Mouse (Mus musculus): ENCODE measurements around the gene Pi4k2a.
A peak's percentile ranks its signal among the peaks of the same experiment; 100 is the strongest.

Gene Pi4k2a

DNA sequence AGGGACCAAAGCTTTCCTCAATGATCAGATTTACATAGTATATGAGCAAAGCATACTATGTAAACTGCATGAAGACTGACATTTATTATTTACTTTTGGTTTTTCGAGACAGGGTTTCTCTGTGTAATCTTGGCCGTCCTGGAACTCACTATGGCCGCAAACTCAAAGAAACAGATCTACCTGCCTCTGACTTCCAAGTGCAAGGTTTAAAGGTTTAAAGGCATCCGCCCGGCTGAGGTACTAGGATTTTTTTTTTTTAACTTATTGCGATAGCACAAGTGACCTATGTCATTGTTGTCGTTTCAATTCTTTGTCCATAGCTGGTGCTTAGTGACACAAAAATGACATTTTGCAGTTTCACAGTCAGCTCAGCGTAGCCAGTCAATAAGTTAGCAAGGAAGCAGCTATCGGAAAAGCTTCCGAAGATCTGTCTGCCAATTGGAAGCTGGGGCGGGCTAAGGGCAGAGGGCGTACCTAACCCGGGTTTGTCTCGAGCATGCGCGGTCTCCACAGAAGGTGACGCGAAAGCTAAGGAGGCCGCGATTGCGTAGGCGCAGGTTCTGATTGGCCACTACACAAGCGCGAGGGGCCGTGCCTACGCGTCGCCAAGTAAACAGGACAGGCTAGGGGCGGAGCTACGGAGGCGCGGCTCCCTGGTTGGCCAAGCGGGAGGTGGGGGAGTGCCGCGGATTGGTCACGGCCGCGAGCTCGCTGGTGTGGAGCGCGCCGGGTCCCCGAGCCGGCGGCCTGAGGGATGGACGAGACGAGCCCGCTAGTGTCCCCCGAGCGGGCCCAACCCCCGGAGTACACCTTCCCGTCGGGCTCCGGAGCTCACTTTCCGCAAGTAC, at the start of gene Pi4k2a:
TSS of gene Pi4k2a (plus strand) at position 723 of the 848 bp plus-strand sequence.
- DNase-seq, result peak; percentile 97 to 99

DNA sequence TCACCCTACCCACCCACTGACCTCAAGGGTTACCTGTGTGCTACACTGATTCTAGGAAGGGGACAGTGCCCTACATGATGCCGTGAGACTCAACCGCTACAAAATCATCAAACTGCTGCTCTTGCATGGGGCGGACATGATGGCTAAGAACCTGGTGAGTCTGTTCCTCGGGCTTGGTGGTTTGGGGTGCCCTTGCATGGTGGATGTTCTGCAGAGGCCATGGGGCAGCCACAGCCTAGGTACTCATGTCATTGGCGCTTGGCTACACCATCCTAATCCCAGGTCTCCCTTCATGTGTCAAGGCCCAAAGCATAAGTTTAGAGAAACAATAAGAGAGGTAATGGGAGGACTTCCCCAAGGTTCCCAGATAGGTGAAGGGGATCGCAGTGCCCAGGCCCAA, 46.3 kb upstream of the Pi4k2a start:
- DNase-seq, result no peak

DNA sequence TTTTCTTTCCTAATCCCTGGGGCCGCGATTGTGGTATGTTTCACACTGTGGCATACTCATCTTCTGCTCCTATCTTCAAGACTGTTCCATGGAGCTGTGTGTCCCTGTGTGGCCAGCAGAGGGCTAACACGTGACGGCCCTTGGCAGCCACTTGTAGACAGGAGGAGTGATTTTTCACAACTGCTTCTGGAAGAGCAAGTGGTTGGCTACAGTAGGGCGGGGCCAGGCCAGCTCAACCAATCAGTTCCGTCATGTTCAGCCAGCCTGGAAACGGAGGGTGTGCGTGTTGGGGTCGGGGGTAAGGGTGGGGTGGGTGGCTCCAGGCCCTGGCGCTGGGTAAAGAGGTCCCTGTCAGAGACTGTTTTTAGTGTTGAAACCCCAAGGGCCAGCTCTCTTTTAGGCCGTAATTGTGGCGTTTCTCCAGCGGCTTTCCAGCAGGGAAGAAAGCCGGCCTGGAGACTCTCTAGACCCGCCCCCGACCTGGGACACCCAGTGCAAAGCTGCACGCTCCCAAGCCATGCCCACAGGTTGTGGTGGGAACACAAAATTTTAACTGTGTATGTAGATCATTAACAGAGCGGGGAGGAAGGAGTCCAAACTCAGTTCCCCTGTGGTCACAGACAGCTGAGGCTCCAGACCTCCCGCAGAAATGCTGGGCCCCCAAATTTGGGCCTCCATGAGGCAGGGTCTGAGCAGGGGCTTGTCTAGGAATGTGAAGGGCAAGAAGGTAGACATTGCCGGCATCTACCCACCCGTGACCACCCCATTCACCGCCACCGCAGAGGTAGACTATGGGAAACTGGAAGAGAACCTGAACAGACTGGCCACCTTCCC, 44.8 kb upstream of the Pi4k2a start, which contains the start of gene Hoga1:
TSS of gene Hoga1 (plus strand) at position 342 of the 834 bp plus-strand sequence.
- DNase-seq, result peak; percentile 55 to 62

DNA sequence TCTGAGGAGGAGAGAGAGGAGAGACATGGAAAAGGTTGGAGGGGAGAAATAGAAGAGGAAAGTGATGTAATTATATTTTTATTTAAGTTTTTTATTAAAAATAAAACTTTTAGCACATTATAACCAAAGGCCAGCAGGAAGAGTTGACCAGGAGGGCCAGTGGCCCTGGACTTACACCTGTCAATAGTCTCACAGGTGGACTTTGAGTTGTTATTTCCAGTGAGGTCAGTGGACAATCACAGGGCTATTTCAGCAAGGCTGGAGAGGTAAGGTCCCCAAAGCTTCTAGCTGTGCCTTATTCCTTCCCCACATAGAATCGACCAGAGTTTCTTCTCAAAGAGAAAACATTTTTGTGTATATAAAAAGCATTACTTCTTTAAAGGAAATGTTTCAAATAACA, 40.0 kb upstream of the Pi4k2a start:
- no peak for DNase-seq

DNA sequence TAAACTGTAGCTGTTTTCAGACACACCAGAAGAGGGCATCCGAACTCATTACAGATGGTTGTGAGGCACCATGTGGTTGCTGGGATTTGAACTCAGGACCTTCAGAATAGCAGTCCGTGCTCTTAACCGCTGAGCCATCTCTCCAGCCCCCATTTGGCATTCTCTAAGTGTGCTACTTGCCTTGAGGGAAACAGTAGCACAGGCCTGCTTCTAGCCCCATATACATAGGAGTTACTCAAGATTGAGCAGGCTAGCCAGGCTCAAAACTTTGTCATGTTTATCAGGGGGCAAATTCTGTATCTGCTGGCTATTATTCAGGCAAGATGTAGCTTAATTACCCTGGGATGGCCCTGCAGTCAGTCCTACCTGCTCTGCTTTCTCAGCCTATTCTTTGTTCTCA, 38.9 kb upstream of the Pi4k2a start:
- no peak for DNase-seq

DNA sequence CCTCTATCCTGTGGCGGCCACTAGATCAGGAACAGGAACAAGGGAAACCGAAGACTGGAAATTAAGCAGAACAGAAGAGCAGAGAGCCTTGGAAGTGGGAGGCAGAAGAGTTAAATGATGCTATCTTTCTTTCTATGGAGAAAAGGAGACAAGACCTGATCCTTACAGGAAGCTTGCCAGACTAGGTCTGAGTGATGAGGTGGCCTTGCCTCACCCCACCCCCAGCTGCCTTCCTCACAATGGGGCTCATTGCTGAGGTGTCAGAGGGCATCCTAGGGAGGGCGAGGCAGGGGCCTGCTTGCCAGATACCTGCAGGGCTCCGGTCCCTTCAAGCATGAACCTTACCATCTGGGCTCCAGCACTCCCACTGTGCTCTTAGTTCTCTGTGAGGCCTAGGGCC, 38.3 kb upstream of the Pi4k2a start, which contains the start of gene 4933411K16Rik:
TSS of gene 4933411K16Rik (plus strand) at position 301 of the 400 bp plus-strand sequence.
- no peak for DNase-seq

DNA sequence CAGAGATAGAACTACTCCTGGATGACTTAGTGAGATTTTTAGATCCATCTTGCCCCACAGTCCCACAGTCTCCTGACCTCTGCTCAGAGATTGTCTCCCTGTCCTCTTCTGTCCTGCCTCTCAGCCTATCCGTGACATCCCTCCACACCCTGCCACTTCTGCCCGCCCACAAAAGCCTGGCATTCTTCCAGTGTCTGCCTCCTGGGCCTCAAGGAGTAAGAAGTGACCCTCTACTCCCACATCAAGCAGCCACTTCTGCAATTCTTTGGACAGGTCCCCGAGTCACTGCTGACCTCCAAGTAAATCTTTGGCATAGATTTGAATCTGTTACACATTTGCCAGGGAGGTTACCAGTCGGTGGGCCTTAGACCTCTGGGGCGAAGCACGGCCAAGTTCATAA, 36.0 kb upstream of the Pi4k2a start:
- no peak for DNase-seq

DNA sequence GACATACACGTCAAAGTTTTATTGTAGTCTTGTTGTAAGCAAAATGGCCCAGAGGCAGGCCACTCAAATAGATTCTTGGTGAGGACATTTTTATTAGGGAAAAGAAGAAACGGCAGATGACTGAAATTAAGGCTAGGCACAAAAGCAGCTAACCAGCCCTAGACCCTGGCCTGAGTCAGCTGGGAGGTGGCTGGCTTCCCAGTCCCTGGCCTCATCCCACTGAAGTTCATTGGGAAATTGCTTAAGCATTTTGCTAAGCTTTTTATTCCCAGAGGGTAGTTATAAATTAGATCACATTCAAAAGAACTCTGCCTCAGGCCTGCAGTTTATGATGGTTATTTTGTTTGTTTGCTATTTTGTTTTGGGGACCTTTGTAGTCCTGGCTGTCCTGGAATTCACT, 34.4 kb upstream of the Pi4k2a start:
- no peak for DNase-seq

DNA sequence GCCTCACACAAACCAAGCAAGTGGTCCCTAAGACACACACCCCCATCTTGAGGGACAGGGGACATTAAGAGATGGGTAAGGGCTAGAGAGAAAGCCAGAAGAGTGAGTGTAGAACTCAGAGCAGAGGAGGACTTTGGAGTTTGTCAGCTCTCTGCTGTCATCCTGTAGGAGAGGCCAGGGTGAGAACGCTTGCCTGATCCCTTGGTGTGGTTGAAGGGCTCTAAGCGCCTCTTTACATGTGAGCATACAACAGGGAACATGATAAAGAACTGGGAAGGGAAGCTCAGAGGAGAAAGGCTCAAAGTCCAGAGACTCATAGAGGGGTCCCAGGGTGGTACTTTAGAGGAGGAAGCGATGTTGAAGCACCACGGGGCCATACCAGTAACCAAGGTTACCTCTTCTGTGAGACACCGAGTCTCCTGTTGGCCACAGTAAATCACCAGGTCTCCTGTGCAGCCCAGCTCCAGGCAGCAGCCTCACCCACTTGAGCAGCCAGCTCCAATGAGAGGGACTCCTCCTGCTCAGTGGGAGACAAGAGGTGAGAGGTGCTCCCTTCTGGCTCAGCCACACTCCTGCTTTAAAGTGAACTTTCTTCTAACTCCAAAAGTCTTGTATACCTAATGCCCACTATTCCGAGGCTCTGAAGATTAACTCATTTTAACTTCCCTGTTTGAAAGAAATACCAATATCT, 33.4 kb upstream of the Pi4k2a start:
- DNase-seq, result no peak

DNA sequence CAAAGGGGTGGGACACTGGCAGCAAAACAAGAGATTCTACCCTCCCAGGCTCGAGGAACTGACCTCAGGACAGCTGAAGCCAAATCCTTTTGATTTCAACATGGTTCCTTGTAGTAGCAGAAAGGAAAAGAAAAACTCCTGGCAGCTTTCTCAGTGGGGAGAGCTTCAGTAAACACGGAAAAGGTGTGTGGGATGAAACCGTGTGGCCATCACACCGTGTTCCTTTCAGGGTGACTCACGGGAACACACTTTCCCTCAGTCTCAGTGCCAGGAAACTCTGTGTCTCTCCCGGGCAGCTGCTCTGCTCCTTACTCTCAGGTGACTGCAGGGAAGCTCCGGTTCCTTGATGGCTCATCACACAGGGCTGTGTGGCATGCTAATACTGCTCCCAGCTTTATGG, 31.8 kb upstream of the Pi4k2a start:
- DNase-seq, result no peak

DNA sequence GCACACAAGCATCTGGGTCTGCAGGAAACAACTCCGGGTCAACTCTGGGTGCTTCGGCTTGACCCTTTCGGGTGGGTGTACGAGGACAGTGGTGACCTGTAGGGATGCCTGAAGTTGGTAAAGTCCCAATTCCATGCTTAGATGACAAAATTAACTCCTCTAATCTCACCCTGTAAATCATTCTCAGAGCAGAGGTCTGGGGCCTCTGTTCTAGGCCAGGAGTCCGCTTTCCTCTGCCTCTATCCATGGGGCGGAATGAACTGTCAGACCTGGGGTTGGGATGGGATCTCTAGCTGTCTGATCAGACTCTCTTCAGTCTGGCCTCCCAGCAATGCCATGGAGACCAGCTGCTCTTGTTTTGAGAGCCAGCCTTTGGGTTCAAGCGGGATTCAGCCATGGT, 28.8 kb upstream of the Pi4k2a start:
- DNase-seq, result no peak

DNA sequence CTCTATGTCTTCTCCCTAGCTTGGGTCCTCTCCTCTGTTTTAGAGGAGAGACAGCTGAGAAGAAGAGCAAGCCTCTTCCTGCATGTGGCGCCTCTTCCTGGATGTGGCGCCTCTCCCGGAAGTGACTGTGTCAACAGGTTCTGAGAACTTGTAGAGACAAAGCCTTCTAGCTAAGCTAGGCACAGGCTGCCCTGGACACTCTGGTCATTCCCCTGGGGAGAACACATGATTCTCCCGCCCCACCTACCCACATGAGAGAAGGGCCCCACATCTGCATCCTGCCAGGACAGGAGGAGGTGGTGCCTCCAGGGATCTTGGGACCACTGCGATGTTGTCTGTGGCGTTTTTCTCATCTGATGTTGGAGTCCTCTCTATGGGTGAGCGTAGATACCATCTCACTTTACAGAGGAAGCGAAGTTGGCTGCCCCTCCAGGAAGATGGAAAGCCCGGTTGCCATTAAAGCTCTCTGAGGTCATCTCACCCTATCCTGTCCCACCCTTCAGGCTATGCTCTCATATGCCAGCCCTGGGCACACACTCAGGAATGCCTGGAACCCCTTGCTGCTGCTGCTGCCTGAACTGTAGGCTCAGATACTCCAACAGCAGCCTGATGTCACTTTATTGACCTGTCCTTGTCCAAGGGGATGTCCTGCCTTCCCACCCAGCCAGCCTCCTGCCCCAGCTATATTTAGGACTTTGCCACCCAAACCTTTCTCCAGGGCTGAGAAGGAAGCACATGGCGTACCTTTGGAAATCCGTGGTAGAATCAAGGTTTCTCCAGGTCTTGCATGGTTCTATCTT, 21.6 kb upstream of the Pi4k2a start:
- DNase-seq, result no peak

DNA sequence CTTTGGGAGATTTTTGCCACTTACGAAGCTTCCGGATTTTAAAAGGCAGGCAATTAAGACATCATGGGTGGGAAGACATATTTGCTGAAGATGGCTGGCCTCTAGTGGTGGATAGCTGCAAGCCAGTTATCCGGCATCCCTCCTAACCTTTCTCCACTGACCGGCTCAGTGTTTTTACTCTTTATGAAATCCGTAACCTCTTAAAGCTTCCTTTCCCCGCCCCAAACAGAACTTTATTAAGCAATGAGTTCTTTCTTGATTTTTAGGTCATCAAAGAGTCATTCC, 21.1 kb upstream of the Pi4k2a start:
- DNase-seq, result no peak

DNA sequence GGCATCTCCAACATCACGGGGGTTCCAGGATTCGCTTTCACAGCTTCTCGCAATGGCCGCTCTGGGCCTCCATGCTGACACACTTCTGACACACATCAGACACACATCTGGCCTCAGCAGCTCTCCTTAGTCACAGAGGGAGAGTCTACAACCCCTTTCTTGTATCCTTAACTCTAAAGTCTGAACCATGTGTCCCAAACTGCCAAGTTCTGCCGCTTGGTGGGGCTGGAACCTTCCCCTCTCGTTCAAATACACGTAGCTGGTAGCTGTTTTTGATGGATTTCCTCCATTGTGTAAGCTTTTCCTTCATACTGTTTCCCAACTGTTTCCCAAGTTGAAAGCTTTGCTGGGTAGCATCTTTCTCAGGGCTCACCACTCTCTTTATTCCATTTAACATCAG, 19.0 kb upstream of the Pi4k2a start:
- DNase-seq, result no peak

DNA sequence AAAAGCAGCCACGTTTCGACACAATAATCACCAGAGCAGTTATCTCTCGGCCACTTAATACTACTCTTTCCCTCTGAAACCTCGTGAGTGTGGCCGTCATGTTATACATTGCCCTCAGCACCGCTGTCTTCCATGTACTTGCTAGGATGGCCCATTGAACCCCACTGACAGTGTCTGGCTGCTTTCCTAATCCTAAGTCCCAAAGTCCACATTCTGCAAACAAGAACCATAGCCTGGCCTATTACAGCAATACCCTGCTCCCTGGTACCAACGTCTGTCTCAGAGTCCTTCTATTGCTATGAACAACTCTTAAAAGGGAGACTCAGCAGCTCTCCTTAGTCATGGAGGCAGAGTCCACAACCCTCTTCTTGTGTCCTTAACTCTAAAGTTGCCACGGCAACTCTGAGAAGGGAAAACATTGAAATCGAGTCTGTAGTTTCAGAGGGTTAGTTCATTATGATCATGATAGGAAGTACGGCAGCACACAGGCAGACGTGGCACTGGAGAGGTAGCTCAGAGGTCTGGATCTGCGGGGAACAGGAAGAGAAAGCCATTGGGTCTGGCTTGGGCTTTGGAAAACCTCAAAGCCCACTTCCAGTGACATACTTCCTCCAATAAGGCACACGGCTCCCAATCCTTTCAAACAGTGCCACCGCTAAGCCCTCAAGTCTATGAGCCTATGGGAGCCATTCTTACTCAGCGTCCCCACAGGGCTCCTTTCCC, 18.2 kb upstream of the Pi4k2a start:
- DNase-seq, result no peak

DNA sequence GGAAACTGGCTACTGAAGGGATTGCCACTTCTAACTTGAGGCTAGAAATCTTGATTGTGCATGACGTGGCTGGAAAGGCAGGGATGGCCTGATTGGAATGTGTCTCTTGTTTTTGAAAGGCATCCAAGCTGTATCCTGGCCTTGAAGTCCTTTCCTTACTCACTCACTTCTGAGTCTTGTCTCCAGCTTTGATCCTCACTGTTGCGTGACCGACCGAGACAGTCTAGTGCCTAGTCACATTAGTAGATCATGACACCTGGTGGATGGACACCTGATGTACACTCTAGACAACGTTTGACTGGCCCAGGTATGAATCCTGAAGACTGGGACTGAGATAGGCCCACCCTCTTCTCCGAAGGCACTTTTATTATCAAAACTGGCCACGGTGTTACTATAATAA, 17.5 kb upstream of the Pi4k2a start:
- DNase-seq, result no peak

DNA sequence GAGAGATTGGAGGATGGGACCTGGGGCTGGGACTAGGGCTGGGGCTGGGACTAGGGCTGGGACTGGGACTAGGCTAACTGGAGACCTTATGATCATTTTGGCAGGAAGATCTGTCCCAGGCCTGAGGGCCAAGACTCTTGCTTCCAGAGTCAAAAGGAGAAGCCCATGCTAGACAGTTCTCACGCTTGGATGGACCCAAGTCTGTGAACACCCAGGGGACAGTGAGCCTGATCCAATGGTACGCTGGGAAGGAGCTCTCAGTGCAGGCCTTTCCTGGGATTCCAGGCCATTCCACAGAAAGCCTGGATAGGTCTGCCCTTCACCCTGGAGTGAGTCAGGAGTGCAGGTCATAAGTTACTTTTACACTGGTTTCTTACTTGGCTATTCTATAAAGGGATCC, 15.2 kb upstream of the Pi4k2a start:
- DNase-seq, result no peak

DNA sequence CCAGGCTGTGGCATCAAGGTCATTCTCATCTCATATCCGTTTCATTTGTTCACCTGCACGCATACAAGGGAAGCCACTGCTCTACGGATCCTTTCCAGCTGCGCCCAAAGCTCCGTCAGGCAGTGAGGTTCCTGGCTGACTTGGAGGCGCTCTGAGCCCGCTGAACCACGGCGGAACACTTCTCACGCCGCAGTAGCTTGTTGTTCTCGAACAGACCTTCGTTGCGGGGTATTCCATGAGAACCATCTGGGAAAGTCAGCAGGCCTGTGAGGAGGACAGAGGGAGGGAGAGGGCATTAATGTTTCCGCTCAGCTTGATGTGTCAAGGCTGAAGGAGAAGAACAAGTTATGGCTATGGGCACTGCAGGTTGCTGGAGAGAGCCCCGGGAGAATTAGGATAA, 14.3 kb upstream of the Pi4k2a start:
- DNase-seq, result no peak

DNA sequence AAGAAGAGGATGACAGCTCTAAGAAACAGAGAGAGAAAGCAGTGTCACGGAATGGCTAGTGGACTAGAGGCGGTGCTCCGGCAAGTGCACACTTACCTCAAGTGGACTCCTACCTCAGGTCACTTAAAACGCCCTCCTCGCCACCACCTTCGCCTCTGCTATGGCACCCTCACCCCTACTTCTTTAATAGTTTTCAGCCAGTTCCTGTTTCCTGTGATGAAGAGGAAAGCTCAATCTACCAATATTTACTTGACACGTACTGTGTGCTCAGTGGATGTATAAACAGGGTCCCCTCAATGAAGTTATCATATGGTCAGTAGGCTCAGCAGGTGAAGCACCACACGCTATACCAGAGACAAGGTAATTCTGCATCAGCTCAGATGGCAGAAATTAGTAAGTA, 11.7 kb upstream of the Pi4k2a start:
- DNase-seq, result no peak

DNA sequence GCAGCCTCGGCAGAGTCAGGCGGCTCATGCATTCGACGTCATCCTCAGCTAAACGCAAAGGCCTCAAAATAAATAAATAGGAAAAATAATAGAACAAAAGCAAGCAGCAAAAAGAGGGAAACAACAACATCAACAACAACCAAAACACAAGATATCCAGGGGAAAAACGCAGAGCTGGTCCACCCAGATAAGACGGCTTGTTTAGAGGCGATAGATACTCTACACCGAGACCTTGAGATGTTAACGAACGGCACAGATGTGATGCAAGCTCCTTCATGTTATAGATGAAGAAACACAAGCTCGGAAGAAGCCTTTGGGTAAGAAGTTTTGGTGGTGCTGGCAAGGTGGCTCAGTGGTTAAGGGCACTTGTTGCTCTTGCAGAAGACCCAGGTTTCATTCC, 11.3 kb upstream of the Pi4k2a start:
- no peak for DNase-seq

DNA sequence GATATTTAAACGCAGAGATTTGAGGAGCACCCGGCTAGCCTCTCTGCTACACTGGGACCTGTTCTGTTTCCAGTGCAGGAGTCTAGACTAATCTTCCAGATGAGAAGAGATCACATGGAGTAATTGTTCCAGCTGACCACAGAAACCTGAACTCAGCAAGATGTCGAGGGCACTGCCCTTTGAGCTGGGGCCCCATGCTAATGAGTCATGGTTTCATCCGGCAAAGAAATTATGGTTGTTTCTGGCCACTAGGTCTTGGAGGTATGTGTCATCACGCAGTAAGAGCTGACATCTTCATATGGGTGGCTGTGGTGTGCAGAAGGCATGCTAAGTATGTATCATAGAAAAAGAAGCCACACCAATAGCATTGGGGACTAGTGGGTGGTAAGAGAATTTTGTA, 10.3 kb upstream of the Pi4k2a start:
- no peak for DNase-seq

DNA sequence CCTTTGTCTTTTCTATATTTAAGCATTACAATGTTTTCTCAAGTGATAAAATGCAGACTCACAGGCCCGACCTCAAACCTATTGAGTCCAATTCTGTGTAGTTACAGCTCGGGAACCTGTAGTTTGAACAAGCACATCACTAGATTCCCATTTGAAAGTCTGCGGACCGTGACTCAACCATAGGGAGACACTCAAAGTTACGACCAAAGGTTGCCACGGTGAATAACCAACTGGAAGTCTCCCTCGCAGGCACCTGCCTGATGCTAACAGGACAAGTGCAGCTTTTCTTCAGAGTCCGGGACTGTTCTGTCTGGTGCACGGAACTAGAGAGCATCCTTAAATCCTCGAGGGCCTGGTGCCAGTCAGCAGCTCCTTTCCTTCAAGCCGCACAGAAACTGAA, 9.8 kb upstream of the Pi4k2a start:
- no peak for DNase-seq
